Mouse (Mus musculus) urinary bladder, adult 2 months (tissue): ENCODE results near the gene Rps27. TPM values are rescaled to one million over a fixed set of nuclear protein-coding genes. Genes with fewer than 3 reads are reported as not detected.
"Not testable (repeated sequence)": the region's sequence is repeated elsewhere in the genome, so short reads cannot be mapped to it uniquely, and the experiment has no call there.

ENCODE experiments used
- DNase-seq: peaks from one replicate; pipeline ENCODE4 v3.0.0; 2022; ENCODE audit warnings: low spot score
- polyA plus RNA-seq: library from polyadenylated mRNA; depleted of rRNA; stranded (reverse); fragments of >200 nt; gene quantifications from 2 replicates; pipeline ENCODE4 v1.2.3, GENCODE M21; 2012; rRNA removed

Gene Rps27
- 4,684 and 6,324 TPM in 2 replicates for polyA plus RNA-seq

DNA sequence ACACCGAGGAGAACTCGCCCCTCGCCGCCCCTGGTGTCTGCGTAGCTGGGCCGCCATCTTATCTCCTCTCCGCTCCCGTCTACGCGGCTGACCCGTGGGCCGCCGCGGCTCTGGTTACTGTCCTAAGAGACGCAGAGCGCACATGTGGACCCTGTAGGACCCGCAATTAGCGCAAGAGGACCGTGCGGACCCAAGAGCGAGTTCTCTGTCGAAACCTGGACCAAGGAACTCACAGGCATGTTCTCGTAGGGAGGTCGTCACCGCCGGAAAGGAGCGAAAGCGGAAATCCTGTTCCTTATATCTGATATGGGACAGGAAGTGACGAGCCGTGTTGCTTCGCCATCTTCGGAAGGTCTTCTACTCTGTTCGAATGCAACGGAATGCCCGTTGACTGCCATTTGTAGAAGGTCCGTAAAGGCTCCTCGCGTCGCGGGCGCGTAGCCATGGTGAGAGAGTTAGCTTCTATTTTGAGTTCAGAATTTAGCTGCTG is at the start of gene Rps27, which contains the start of gene Rab13:
Gene Rps27 (minus strand): TSS at position 275 of the 490 bp plus-strand sequence.
Gene Rab13 (plus strand): TSS at position 319 of the 490 bp plus-strand sequence.
- peak; percentile 89 for DNase-seq

- DNase-seq, result no peak
Observed at GRCm38 (mm10) chr3:90258521-90258920, 45.1 kb upstream of the Rps27 start.

DNA sequence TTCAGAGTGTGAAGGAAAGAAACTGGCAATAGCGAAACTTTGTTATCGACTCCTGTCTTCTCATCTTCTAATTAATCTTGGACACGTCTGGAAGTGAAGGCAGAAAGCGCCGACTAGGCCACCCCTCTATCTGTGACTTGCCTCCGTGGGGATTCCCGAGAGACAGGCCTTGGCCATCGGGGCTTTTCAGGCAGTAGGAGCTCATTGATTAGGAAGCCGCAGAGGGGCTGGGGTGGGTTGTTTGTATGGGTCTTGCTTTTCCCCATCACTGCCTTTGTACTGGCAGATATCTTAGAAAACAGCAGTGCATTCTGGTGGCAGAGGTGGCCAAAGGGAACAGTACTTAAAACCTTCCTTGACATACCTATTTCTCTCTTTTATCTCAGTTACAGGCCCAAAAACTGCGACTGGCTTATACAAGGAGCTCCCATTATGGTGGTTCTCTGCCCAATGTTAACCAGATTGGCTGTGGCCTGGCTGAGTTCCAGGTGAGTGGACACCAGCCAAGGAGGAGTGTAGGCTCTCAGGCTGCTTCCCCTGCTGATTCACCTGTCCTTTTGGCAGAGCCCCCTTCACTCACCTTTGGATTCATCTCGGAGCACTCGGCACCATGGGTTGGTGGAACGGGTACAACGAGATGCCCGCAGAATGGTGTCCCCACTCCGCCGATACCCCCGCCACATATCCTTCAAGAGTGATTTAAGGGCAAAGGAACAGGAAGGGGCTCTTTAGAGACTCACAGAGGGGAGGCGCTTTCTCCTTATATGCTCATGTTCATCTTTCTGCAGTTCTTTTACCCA is 43.5 kb upstream of the Rps27 start:
- no peak for DNase-seq

GRCm38 (mm10) chr3:90255784-90256353 is 42.4 kb upstream of the Rps27 start:
- DNase-seq, result no peak

DNA sequence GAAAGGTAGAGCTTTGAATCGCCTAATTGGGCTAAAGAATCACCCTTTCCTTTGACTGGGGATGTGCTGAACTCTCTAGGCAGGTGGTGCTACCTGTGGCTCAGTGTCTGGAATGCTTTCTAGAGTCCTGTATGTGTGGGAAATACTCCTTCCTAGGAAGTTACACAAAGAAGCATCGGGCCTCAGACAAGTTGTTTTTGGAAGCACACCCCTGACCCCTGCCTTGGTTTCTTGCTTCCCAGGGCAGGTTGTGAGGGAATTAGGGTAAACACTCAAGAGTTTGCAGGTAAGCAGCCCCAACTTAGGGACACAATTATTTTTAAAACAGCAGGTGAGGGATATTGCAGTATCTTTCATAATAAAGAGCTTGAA is 41.7 kb upstream of the Rps27 start:
- no peak for DNase-seq

DNA sequence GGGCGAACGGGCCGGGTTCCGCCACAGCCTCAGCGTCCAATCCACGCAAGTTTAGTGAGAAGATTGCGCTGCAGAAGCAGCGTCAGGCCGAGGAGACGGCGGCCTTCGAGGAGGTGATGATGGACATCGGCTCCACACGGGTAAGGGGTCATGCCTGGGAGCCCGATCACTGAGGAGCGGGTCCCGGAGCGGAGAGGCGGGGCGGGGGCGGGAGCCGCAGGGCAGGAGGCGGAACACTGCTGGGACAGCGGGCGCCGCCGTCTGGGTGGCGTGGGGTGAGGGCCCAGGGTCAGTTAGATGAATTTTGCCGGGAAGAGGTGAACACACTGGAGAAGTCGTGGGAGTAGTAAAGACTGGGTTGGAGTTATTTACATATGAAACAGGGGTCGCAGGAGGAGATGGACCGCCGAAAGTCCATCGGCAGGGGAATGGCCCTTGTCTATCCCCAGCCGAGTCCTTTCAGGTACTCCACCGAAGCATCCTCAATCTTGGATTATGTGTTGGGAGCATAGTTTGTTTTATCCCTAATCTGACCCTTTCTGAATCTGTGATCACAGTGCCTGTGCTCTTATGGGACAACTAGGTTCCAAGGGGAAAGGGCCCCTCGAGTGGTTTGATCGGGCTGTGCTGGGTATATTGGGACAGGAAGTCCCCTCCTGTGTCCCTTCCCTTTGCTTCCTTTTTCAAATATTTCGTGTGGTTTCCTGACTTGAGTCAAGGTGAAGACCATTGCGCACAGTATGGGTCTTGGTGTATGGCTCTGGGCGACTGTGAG is 41.2 kb upstream of the Rps27 start:
- no peak for DNase-seq

- peak; percentile 80 for DNase-seq
Observed at GRCm38 (mm10) chr3:90253653-90254418, 40.4 kb upstream of the Rps27 start, which contains the start of gene Crtc2. Crtc2 (plus strand) TSS chr3:90254163.

DNA sequence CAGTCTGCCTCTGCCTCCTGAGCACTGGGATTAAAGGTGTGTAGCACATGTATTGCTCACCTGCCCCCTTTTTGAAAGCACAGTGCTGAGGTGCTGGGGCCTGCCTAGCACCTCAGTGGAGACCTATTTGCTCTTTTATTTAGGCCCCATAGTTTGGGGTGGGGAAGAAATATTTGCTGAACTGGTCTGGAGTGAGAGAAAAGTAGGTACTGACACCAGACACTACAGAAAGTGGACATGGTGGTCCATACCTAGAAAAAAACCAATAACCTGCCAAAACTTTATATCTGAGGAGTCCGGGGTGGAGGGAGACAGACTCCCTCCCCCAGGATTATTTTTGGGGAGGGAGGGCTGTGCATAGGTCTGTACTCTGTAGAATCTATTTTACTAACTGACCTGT is 39.7 kb upstream of the Rps27 start:
- not testable (repeated sequence) for DNase-seq

- DNase-seq, result not testable (repeated sequence)
Observed at GRCm38 (mm10) chr3:90252659-90253058, 39.2 kb upstream of the Rps27 start.

GRCm38 (mm10) chr3:90251731-90252226 is 38.3 kb upstream of the Rps27 start:
- DNase-seq, result not testable (repeated sequence)

- no peak for DNase-seq
Observed at GRCm38 (mm10) chr3:90250791-90251190, 37.3 kb upstream of the Rps27 start.

- peak; percentile 43 for DNase-seq
Observed at GRCm38 (mm10) chr3:90248746-90249100, 35.3 kb upstream of the Rps27 start.

DNA sequence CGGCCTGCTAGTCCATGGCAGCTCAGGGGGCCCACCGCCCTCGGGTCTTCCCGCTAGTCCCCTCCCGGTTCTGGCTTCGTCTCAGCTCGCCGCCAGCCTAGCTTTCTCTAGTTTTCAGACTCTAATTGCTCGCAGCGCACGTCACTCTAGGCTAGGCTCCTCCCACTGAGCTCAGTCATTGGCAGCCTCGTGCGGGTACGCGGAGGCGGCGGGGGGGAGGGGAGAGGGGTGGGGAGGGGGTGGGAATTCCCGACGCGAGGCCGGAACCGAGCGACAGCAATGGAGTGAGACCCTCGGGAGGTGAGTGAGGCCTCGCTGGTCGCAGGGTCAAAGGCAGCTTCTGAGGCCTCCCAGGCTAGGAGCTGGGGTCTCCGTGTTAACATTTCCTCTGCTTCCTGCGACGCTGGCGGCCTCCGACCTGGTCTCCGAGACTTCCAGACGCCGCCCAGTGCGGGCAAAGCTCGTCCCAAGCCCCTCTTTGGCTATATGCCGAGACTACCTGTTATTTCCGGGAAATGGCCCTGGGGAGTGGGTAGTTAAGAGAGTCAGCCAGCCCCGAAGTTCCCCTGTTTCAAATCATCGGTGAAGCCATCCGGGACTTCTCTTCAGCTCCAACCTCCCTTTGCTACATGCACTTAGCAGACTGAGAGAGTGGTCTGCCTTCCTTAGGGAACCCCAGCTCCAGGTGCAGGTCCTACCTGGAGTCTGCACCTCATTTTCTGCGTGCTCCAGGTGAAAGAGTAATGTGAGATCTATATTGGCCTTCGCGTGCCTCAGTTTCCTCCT is 34.7 kb upstream of the Rps27 start, which contains the start of gene Slc39a1:
Gene Slc39a1 (plus strand): TSS at position 213 of the 786 bp plus-strand sequence.
- DNase-seq, result peak; percentile 79

GRCm38 (mm10) chr3:90247630-90247959 is 34.1 kb upstream of the Rps27 start:
- no peak for DNase-seq

DNA sequence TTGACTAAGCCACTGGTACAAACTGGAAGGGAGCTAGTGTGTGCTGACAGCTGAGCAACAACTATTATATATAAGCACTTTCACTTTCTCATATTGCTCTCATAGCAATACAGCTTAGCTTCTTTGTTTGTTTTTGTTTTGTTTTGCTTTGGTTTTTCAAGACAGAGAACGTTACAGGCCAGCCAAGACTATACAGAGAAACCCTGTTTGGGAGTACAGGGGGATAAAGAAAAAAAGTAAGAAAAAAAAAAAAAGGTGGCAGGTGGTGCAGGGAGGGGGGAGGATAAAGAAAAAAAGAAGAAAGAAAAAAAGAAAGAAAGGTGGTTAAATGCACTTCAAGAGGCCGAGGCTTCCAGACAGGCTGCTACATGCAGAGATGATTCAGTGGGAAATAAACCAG is 32.0 kb upstream of the Rps27 start:
- DNase-seq, result no peak

GRCm38 (mm10) chr3:90242984-90243775 is 29.7 kb upstream of the Rps27 start, which contains the start of gene Creb3l4:
Creb3l4 (minus strand) TSS chr3:90243512.
- DNase-seq, result no peak

DNA sequence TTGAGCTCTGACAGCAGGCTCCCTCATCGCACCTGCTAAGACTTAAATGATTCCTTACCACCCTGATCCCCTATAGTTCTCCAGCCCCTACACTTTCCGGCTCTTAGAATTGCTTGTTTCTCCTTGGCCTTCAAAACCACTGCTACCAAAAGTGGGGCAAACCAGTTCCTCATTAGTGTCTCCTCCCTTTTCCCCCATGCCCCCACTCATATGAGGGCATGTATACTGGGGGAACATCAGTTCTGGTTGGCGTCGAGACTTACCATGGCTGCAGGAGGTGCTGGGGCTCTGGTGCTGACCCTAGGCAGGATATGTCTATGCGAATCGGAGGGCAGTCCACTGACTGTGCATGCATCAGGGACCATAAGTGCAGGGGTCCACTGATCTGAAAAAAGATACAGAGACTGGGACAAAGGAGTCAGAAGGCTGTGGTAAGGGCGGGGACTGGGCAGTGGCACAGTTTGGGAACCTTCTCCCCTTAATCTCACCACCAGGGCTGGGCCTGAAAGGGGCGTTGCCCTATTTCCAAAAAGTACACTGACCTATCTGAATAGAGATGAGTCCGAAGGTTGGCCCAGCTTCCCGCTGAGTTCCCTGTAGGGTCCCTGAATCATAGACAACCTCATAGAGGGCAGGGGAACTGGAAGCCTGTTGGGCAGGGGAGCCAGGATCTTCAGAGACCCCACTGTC is 28.4 kb upstream of the Rps27 start:
- DNase-seq, result no peak

GRCm38 (mm10) chr3:90241251-90241650 is 27.8 kb upstream of the Rps27 start:
- DNase-seq, result no peak
